Mouse (Mus musculus) MEL (cell line): ENCODE measurements at regions not wholly inside any gene's neighbourhood (a gene's known extent, or its start where the extent isn't known, plus 50 kb on each side); places are given as distances from the start of the nearest gene placed in this dataset.

Experiments
- DNase-seq: peaks from one replicate; pipeline ENCODE4 v3.0.0; 2011; ENCODE audit warnings: low read depth, low spot score
- H3K27ac ChIP-seq: 2 replicates; pipeline ENCODE4 v1.5.1; 2012; ENCODE audit warnings: low read depth, mild to moderate bottlenecking, control low read depth, low read length, moderate library complexity; ENCODE audit not compliant: control insufficient read depth
- H3K27me3 ChIP-seq, 2 experiments: fragments of 150-350 bp in 1 of 2; sonication (generic) in 1 of 2; 2 replicates each; pipeline ENCODE4 v1.6.1; 2012; ENCODE audit warnings: low read length in 2 of 2, mild to moderate bottlenecking in 2 of 2, improper control_type of control experiment in 1 of 2, moderate library complexity in 1 of 2; ENCODE audit not compliant: insufficient read depth in 2 of 2, control insufficient read depth in 1 of 2
- H3K36me3 ChIP-seq, 2 experiments: 2 replicates each; pipeline ENCODE4 v1.6.1; 2012 to 2014; ENCODE audit warnings: low read length in 2 of 2, improper control_type of control experiment in 1 of 2, inconsistent platforms in 1 of 2, mild to moderate bottlenecking in 1 of 2; ENCODE audit not compliant: insufficient read depth in 2 of 2, control insufficient read depth in 1 of 2
- H3K4me1 ChIP-seq, 2 experiments: fragments of 150-350 bp in 1 of 2; sonication (generic) in 1 of 2; 2 replicates each; pipeline ENCODE4 v1.6.1; 2012; ENCODE audit warnings: low read length in 2 of 2, improper control_type of control experiment in 1 of 2, mild to moderate bottlenecking in 1 of 2; ENCODE audit not compliant: insufficient read depth in 2 of 2, control insufficient read depth in 1 of 2
- H3K4me3 ChIP-seq, 2 experiments: fragments of 150-350 bp in 1 of 2; sonication (generic) in 1 of 2; 2 replicates each; pipeline ENCODE4 v1.5.1; 2012; ENCODE audit warnings: low read depth in 2 of 2, low read length in 2 of 2, mild to moderate bottlenecking in 2 of 2, moderate library complexity in 2 of 2, control low read depth in 1 of 2, improper control_type of control experiment in 1 of 2; ENCODE audit not compliant: control insufficient read depth in 1 of 2, insufficient read depth in 1 of 2
- H3K79me2 ChIP-seq: 2 replicates; pipeline ENCODE4 v1.6.1; 2012; ENCODE audit warnings: mild to moderate bottlenecking, low read length, moderate library complexity; ENCODE audit not compliant: control insufficient read depth, poor library complexity, insufficient read depth
- H3K9ac ChIP-seq: 2 replicates; pipeline ENCODE4 v1.6.1; 2012; ENCODE audit warnings: low read depth, mild to moderate bottlenecking, control low read depth, low read length, moderate library complexity; ENCODE audit not compliant: control insufficient read depth, poor library complexity, severe bottlenecking
- H3K9me3 ChIP-seq: fragments of 150-350 bp; sonication (generic); replicated peaks from 2 replicates; pipeline ENCODE4 v1.6.1; 2012; ENCODE audit warnings: mild to moderate bottlenecking, low read length, improper control_type of control experiment, moderate library complexity; ENCODE audit not compliant: insufficient read depth
- CHD1 ChIP-seq: IDR thresholded peaks from 2 replicates; pipeline ENCODE4 v1.6.1; 2012; ENCODE audit warnings: low read depth, mild to moderate bottlenecking, inconsistent platforms, low read length, improper control_type of control experiment
- CHD2 ChIP-seq: IDR thresholded peaks from 2 replicates; pipeline ENCODE4 v1.6.1; 2011; ENCODE audit warnings: low read length, improper control_type of control experiment
- ELF1 ChIP-seq: IDR thresholded peaks from 2 replicates; pipeline ENCODE4 v1.6.1; 2014; ENCODE audit warnings: low read depth, mild to moderate bottlenecking, inconsistent platforms, low read length, improper control_type of control experiment, moderate library complexity
- EP300 ChIP-seq, 2 experiments: IDR thresholded peaks; 2 replicates each; pipeline ENCODE4 v1.6.1; 2011; ENCODE audit warnings: improper control_type of control experiment in 2 of 2, low read length in 2 of 2, low read depth in 1 of 2, mild to moderate bottlenecking in 1 of 2
- GATA1 ChIP-seq: IDR thresholded peaks from 2 replicates; pipeline ENCODE4 v1.6.1; 2011; ENCODE audit warnings: low read depth, low read length, improper control_type of control experiment
- HCFC1 ChIP-seq: IDR thresholded peaks from 2 replicates; pipeline ENCODE4 v1.6.1; 2012; ENCODE audit warnings: low read depth, mild to moderate bottlenecking, inconsistent platforms, low read length, improper control_type of control experiment, moderate library complexity
- JUND ChIP-seq: IDR thresholded peaks from 2 replicates; pipeline ENCODE4 v1.6.1; 2011; ENCODE audit warnings: low read depth, mild to moderate bottlenecking, improper control_type of control experiment, low read length
- KAT2A ChIP-seq: conservative IDR thresholded peaks from 2 replicates; pipeline ENCODE4 v1.6.1; 2012; ENCODE audit warnings: low read depth, low read length, improper control_type of control experiment, inconsistent platforms
- MAFK ChIP-seq: IDR thresholded peaks from 2 replicates; pipeline ENCODE4 v1.6.1; 2011; ENCODE audit warnings: low read depth, mild to moderate bottlenecking, low read length, improper control_type of control experiment, borderline replicate concordance
- MEF2A ChIP-seq: IDR thresholded peaks from 2 replicates; pipeline ENCODE4 v1.6.1; 2014; ENCODE audit warnings: low read depth, mild to moderate bottlenecking, inconsistent platforms, low read length, improper control_type of control experiment; ENCODE audit not compliant: poor library complexity, insufficient replicate concordance, severe bottlenecking; ENCODE audit errors: extremely low read depth
- NRF1 ChIP-seq: IDR thresholded peaks from 2 replicates; pipeline ENCODE4 v1.6.1; 2014; ENCODE audit warnings: low read depth, mild to moderate bottlenecking, inconsistent platforms, low read length, improper control_type of control experiment, moderate library complexity; ENCODE audit not compliant: poor library complexity, insufficient read depth, severe bottlenecking
- POLR2A ChIP-seq, 2 experiments: IDR thresholded peaks; 2 replicates each; pipeline ENCODE4 v1.6.1; 2011 to 2012; ENCODE audit warnings: low read length in 2 of 2, mild to moderate bottlenecking in 2 of 2, control low read depth in 1 of 2, improper control_type of control experiment in 1 of 2, low read depth in 1 of 2, moderate library complexity in 1 of 2; ENCODE audit not compliant: control insufficient read depth in 1 of 2, insufficient read depth in 1 of 2, poor library complexity in 1 of 2
- POLR2AphosphoS2 ChIP-seq: IDR thresholded peaks from 2 replicates; pipeline ENCODE4 v1.6.1; 2011; ENCODE audit warnings: low read length, improper control_type of control experiment
- POLR2AphosphoS5 ChIP-seq: IDR thresholded peaks from 2 replicates; pipeline ENCODE4 v1.6.1; 2012; ENCODE audit warnings: low read depth, borderline replicate concordance, mild to moderate bottlenecking, inconsistent platforms, low read length, moderate library complexity, mixed read lengths
- SIN3A ChIP-seq: IDR thresholded peaks from 2 replicates; pipeline ENCODE4 v1.6.1; 2012; ENCODE audit warnings: low read length, improper control_type of control experiment, inconsistent platforms
- SMC3 ChIP-seq: IDR thresholded peaks from 2 replicates; pipeline ENCODE4 v1.6.1; 2011; ENCODE audit warnings: low read depth, low read length, improper control_type of control experiment
- TAL1 ChIP-seq: IDR thresholded peaks from 2 replicates; pipeline ENCODE4 v1.6.1; 2012; ENCODE audit warnings: mild to moderate bottlenecking, inconsistent platforms, low read length, moderate library complexity, mixed read lengths
- TCF12 ChIP-seq: IDR thresholded peaks from 2 replicates; pipeline ENCODE4 v1.6.1; 2014; ENCODE audit warnings: low read depth, mild to moderate bottlenecking, inconsistent platforms, low read length, improper control_type of control experiment, moderate library complexity
- UBTF ChIP-seq: IDR thresholded peaks from 2 replicates; pipeline ENCODE4 v1.6.1; 2012; ENCODE audit warnings: low read depth, mild to moderate bottlenecking, inconsistent platforms, low read length, improper control_type of control experiment, moderate library complexity, borderline replicate concordance; ENCODE audit not compliant: insufficient read depth
- ZC3H11A ChIP-seq: IDR thresholded peaks from 2 replicates; pipeline ENCODE4 v1.6.1; 2012; ENCODE audit warnings: low read depth, mild to moderate bottlenecking, inconsistent platforms, low read length, improper control_type of control experiment
- ZNF384 ChIP-seq: IDR thresholded peaks from 2 replicates; pipeline ENCODE4 v1.6.1; 2012; ENCODE audit warnings: low read depth, mild to moderate bottlenecking, inconsistent platforms, low read length, improper control_type of control experiment

DNA sequence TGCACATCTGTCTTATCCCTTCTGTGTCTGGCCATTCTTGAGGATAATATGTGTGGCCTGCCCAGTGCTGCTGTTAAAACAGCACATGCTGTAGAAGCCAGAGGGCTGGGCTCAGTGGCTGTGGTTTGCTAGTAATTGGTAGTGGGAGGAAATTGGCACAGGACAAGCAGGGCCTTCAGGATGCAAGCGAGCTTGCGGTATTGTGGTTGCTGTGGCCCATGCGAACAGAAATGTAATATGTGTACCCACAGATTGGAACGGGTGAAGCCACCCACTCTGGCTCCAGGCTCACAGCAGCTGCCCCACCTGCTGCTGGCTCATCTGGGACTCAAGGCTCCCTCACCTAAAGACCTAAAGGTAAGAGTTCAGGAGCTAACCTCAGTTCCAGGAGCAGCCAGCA, 51.8 kb upstream of the Tgm3 start:
- Histone ChIP-seq H3K9me3 (no peaks in the 10 kb centered on the region), H3K27me3 (peaks cover 0 to 6% of the 10 kb centered on the region in 2 experiments; a peak in 3 of 4 replicates), H3K27ac (no peak overlapping the region), H3K36me3 (no peaks in the 10 kb centered on the region), H3K4me3 (no peak overlapping the region), H3K9ac (no peak overlapping the region), H3K4me1 (no peaks in the 10 kb centered on the region), H3K79me2 (no peaks in the 10 kb centered on the region)
- TF ChIP-seq SIN3A: no peak
- TF ChIP-seq SMC3: no peak
- TF ChIP-seq ELF1: no peak
- no peak for TF ChIP-seq POLR2A (IDR thresholded peaks at IDR 0.05; ENCODE audit: control insufficient read depth in 1 of 2, insufficient read depth in 1 of 2, low read depth in 1 of 2, low read length in 2 of 2, poor library complexity in 1 of 2)
- TF ChIP-seq POLR2AphosphoS5: no peak
- TF ChIP-seq MAFK: no peak
- TF ChIP-seq GATA1: no peak
- no peak for TF ChIP-seq UBTF
- no peak for TF ChIP-seq MEF2A
- TF ChIP-seq JUND: no peak
- no peak for TF ChIP-seq POLR2AphosphoS2
- TF ChIP-seq NRF1: no peak
- no peak for TF ChIP-seq EP300 (IDR thresholded peaks at IDR 0.05; ENCODE audit: low read depth in 1 of 2, low read length in 2 of 2)
- no peak for DNase-seq

DNA sequence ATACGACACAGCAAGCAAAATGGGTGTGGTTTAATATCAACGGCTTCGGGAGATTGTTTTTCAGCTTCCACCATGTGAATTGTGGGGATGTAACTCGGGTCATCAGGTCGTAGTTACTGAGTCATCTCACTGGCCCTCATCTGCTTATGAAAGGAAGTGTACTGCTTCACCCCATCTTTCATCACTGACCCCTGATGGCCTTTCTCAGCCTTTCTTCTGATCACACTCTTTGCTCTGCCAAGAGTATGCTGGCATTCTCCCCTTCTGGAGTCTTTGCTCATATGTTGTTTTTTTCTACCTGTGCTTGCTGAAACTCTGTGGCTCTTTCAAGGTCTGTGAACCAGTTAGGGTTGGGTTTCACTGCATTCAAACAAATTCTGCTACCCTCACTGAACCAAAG, 50.6 kb upstream of the Tgm3 start:
- Histone ChIP-seq H3K27me3 (peaks cover 0 to 4% of the 10 kb centered on the region in 2 experiments; a peak in 2 of 4 replicates), H3K27ac (no peak overlapping the region), H3K4me3 (no peak overlapping the region)
- TF ChIP-seq CHD2 (no peak), MAFK (no peak), ZNF384 (no peak), TCF12 (no peak), KAT2A (no peak), GATA1 (no peak), TAL1 (no peak), EP300 (IDR thresholded peaks at IDR 0.05; ENCODE audit: low read depth in 1 of 2, low read length in 2 of 2) (no peak), ZC3H11A (no peak), HCFC1 (no peak), CHD1 (no peak)
- TF ChIP-seq, all 39 proteins: peak for 0
- Histone ChIP-seq H3K36me3 (no peaks in the 10 kb centered on the region), H3K9me3 (no peaks in the 10 kb centered on the region), H3K9ac (no peak overlapping the region), H3K4me1 (no peaks in the 10 kb centered on the region), H3K79me2 (no peaks in the 10 kb centered on the region)
- DNase-seq: no peak
